Mouse (Mus musculus) heart, embryonic 16.5 days (tissue): Measurements from ENCODE around the gene 5730480H06Rik. TPM values are rescaled to one million over a fixed set of nuclear protein-coding genes. Genes with fewer than 3 reads are reported as not detected.

Source experiments
- ATAC-seq: fragments of 200-750 bp; cut with Nextera tagmentation; replicated peaks from 2 replicates; pipeline ENCODE4 v1.8.0; 2017; ENCODE audit warnings: moderate number of reproducible peaks; ENCODE audit not compliant: insufficient read depth, low FRiP score; ENCODE audit errors: extremely low read depth
- H3K27ac ChIP-seq: fragments of 300-500 bp; sonication (generic); 2 replicates; pipeline ENCODE4 v1.5.1; 2014; ENCODE audit warnings: mild to moderate bottlenecking, low read length, control low read depth, moderate library complexity
- H3K27me3 ChIP-seq: fragments of 300-500 bp; sonication (generic); 2 replicates; pipeline ENCODE4 v1.6.1; 2014; ENCODE audit warnings: low read length, mixed read lengths; ENCODE audit not compliant: control insufficient read depth, insufficient read depth
- H3K36me3 ChIP-seq: fragments of 300-500 bp; sonication (generic); 2 replicates; pipeline ENCODE4 v1.6.1; 2014; ENCODE audit not compliant: control insufficient read depth, insufficient read depth
- H3K4me1 ChIP-seq: fragments of 300-500 bp; sonication (generic); 2 replicates; pipeline ENCODE4 v1.6.1; 2014; ENCODE audit warnings: low read length, mixed read lengths; ENCODE audit not compliant: control insufficient read depth, insufficient read depth
- H3K4me2 ChIP-seq: fragments of 300-500 bp; sonication (generic); 2 replicates; pipeline ENCODE4 v1.6.1; 2014; ENCODE audit warnings: low read depth, mild to moderate bottlenecking, control low read depth, low read length
- H3K4me3 ChIP-seq: fragments of 300-500 bp; sonication (generic); 2 replicates; pipeline ENCODE4 v1.5.1; 2014; ENCODE audit warnings: mild to moderate bottlenecking, control low read depth, low read length
- H3K9ac ChIP-seq: fragments of 300-500 bp; sonication (generic); 2 replicates; pipeline ENCODE4 v1.6.1; 2014; ENCODE audit warnings: low read length, control low read depth
- H3K9me3 ChIP-seq: fragments of 300-500 bp; sonication (generic); replicated peaks from 2 replicates; pipeline ENCODE4 v1.6.1; 2016; ENCODE audit warnings: low read length; ENCODE audit not compliant: control insufficient read depth
- WGBS: fragments of 180-500 bp; shearing (Covaris S2); extraction: QIAGEN DNeasy Blood & Tissue Kit; methylation state at CpG from one replicate; pipeline ENCODE4 v1.1.7; 2014; 5-methylcytosine and 5-hydroxymethylcytosine counted together
- polyA plus RNA-seq: library from polyadenylated mRNA; unstranded; fragments of >200 nt; fragmentation: Nextera tagmentation; extraction: Ambion mirVana; gene quantifications from 2 replicates; pipeline ENCODE4 v1.2.1, GENCODE M21; 2015

The 5730480H06Rik gene
- polyA plus RNA-seq, 1 experiment from 2014 or later: 14.4 TPM

DNA sequence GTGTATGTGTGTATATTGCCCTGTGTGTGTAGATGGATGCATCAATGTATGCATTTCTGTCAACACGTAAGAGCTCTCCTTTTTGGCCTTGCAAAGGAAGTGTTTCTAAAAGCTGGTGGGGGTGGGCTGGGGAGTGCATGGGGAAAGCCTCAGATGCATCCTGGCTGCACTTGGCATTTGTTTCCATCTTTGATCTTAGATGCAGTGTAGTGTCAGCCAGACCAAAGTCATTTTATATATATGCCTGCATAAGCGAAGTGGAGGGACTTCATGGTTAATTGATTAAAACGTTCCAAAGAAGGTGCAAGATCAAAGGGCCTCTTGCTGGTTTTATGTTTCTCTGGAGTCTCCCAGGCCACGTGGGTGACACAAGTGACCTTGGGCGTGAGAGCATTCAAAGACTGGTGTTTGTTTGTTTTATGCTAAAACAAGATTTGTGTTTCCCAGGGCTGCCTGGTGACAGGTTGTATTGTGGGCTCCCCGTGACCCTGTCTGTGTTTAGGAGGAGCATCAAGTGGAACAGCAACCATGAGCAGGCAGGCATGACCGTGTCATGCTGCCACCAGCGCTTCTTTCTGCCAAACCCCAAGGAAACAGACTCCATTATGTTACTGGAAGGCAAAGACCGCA is 6.2 kb downstream of the 5730480H06Rik start:
- Histone ChIP-seq H3K4me2 (no peak overlapping the region), H3K9me3 (no peaks in the 10 kb centered on the region), H3K27me3 (no peaks in the 10 kb centered on the region), H3K27ac (no peak overlapping the region), H3K36me3 (no peaks in the 10 kb centered on the region), H3K4me1 (no peaks in the 10 kb centered on the region), H3K9ac (no peak overlapping the region), H3K4me3 (no peak overlapping the region)
- no peak for ATAC-seq
- WGBS: 57% methylated on average over 9 of the region's 9 CpGs

DNA sequence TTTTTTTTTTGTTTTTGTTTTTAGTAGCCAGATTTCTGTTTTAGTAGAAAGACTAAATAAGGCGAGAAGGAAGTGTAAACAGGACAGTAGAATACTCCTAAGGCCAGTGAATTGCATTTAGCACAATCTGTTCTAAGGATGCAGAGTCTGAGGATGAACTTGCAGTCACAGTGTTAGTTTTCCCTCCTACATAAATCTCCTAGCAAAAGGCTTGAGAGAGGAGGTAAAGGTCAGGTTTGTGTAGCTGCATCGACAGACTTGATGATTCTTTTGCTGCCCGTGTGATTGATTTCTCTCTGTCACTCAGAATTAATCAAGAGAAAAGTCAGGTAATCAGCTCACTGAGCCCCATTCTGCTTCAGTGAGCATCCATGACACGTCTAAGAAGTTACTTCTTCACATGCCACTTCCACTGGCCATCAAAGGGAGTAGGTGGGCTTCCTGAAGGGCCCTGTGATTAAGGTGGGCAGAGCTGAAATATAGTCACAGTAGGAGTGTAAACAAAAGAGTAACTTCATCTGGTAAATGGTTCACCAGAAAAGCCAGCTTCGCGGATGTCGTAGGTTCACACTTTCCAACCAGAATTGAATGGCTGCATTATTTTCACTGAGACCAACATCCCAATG is 13.2 kb downstream of the 5730480H06Rik start:
- no peak overlapping the region for H3K27ac ChIP-seq
- no peaks in the 10 kb centered on the region for H3K36me3 ChIP-seq
- no peak overlapping the region for H3K9ac ChIP-seq
- ATAC-seq: no peak
- H3K4me1 ChIP-seq: no peaks in the 10 kb centered on the region
- H3K27me3 ChIP-seq: no peaks in the 10 kb centered on the region
- no peak overlapping the region for H3K4me3 ChIP-seq
- H3K4me2 ChIP-seq: no peak overlapping the region
- 68% methylated on average over 7 of the region's 7 CpGs for WGBS
- H3K9me3 ChIP-seq: no peaks in the 10 kb centered on the region

DNA sequence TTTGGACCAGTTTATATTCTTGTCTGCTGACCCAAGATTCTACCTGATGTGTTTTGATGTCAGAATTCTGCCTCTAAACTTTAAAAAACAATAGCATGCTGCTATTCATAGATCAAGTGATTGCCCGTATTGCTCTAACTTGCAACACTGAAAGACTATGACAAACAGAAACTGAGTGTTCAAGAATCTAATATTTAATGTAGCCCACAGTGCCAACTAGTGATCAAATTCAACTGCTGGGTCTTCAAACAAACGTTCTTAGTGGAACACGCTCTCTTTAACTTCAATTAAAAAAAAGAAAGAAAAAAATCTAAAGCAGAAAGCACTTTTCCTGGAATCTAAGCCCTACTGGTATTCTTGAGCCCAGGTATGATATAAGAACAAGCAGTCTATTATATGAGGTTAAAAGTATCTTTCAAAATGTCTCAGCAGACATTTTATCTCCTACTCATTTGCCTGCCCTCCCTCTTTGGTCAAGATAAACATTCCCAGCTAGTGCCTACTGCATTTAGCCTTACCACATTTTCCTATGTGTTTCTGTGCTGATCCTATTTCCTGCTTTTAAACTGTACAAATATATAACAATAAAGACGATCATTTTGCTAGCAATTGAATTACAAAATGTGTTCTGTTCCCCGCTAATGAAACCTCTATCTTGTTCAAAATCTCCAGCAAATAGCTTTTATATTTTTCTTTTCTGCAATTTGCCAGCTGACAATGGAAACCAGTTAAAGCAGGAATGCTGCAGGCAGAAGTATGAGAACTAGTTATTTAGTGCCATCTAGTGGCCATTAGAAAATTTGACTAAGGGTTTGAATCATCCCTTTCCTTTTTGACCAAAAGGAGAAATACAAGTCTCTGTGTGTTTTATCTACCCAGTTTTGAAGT is 17.6 kb downstream of the 5730480H06Rik start:
- no peak for ATAC-seq
- Histone ChIP-seq H3K27ac (no peak overlapping the region), H3K4me3 (no peak overlapping the region), H3K27me3 (no peaks in the 10 kb centered on the region), H3K9ac (no peak overlapping the region), H3K4me1 (no peaks in the 10 kb centered on the region), H3K9me3 (no peaks in the 10 kb centered on the region), H3K4me2 (no peak overlapping the region), H3K36me3 (no peaks in the 10 kb centered on the region)
- WGBS: 37% methylated on average over 5 of the region's 5 CpGs

DNA sequence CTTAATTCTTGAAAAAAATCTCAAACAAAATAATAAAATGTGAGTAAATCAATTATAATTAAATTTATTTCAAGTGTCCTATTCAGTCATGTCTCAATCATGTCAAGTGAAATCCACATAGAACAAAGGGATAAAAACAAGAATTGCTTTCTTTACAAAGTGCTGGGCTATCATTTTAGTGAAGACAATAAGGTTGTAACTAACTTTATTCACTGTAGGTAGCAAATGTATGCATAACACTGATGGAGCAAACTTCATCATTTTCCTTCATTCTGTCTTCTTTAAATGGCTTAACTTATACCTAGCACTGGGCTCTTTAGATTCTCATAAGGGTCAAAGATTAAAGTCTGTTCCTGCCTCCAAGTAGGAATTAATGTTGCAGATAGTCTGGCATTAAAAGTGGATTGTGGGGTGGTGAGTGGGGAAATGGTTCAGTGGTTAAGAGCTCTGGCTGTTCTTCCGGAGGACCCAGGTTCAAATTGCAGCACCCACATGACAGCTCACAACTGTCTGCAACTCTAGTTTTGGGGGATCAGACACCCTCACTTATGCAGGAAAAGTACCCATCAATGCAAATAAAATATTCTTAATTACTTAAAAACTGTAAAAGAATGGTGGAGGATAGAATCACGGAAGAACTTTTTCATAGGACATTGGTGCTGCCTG is 18.4 kb downstream of the 5730480H06Rik start:
- WGBS: 90% methylated on average over 2 of the region's 2 CpGs
- Histone ChIP-seq H3K27me3 (no peaks in the 10 kb centered on the region), H3K4me1 (no peaks in the 10 kb centered on the region), H3K27ac (no peak overlapping the region), H3K4me3 (no peak overlapping the region), H3K4me2 (no peak overlapping the region), H3K9ac (no peak overlapping the region), H3K9me3 (no peaks in the 10 kb centered on the region), H3K36me3 (no peaks in the 10 kb centered on the region)
- ATAC-seq: no peak

DNA sequence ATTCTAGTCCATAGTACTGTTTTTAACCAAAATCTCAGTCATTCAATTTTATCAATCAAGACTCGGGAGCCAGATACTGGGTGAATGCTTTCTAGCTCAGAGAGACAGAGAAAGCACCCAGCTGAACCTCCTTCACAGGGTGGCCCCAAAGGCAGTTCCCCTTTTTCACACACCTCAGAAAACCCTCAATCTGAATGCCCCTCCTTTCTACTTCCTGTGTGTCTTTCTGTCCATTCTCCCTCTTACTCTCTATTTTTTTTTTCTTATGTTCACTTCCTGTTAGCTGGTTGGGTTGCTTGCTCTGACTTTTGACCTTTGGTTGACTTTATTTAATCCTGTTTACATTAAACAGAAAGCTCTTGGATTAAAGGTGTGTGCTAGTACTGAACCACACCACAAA is 21.6 kb downstream of the 5730480H06Rik start:
- WGBS: 58% methylated on average over 1 of the region's 1 CpGs
- Histone ChIP-seq H3K9ac (no peak overlapping the region), H3K4me1 (no peaks in the 10 kb centered on the region), H3K36me3 (no peaks in the 10 kb centered on the region), H3K27me3 (no peaks in the 10 kb centered on the region), H3K9me3 (no peaks in the 10 kb centered on the region), H3K4me3 (no peak overlapping the region), H3K27ac (no peak overlapping the region), H3K4me2 (no peak overlapping the region)
- ATAC-seq: no peak

DNA sequence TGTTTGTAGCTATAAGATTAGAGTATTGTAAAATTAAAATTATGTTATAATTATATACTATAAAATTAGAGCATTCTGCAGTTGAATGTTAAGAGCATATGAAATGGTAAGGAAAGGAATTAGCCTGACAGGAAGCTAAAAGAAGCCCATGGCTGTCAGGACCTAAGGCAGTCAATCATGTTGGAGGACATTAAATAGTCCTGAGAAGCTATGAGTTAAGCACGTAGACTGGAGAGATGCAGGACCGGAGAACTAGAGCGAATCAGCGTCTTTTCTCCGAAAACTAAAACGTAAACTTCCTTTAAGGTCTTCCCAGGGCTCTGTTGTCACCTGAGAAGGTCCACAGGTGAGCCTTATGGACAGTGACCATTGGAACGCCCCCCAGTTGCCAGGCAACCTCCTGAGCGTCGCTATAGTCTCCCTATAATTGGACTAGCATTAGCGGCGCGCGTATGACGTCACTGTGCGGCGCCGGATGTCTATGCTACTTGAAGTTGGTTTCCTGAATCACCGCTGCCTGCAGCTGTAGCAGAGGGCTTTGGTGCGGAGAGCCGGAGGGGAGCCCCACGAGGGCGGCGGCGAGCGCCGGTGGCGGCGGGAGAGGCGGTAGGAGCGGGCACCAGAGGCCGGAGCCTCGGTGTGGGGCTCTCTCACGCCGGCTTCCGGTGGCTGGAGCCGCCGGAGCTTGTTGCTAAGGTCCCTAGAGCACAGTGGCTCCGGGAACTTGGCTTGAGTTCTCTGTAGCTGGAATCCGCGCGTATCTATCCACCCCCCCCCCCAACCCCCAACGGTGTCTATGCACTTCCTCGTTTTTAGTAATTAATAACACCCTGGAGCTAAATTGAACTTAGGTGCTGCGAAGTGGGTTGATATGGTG is 44.4 kb downstream of the 5730480H06Rik start:
- Histone ChIP-seq H3K9ac (peak overlapping the region; percentile 89), H3K36me3 (peaks cover 6% of the 10 kb centered on the region), H3K4me1 (peaks cover 5% of the 10 kb centered on the region), H3K27ac (peak overlapping the region; percentile 73), H3K4me2 (peak overlapping the region; percentile 88), H3K4me3 (peak overlapping the region; percentile 100), H3K9me3 (no peaks in the 10 kb centered on the region), H3K27me3 (no peaks in the 10 kb centered on the region)
- under 1% methylated on average over 44 of the region's 44 CpGs for WGBS
- peak; percentile 100 for ATAC-seq

DNA sequence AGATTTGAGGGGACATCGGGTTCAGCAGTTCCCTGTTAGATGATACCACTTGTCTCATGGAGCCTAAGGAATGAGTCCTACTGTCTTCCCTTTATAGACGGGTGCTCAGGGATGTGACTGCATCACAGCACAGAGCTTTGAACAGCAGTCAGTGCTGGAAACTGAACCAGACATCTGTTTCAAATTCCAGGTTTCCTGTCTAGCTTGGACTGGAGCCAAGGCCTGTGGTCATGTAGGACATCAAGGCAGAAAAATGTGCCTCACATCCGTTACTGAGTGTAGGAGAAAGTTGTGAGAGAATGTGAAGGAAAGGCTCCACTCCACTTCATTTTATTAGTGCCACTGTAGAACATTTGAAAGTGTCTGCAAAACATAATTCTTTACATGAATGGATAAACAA is 74.7 kb downstream of the 5730480H06Rik start:
- 0 out of 2 replicates have a peak, but pooled peaks have one; percentile 28 for ATAC-seq
- 55% methylated on average over 3 of the region's 3 CpGs for WGBS
- Histone ChIP-seq H3K9me3 (no peaks in the 10 kb centered on the region), H3K4me3 (no peak overlapping the region), H3K4me2 (no peak overlapping the region), H3K4me1 (no peaks in the 10 kb centered on the region), H3K27me3 (no peaks in the 10 kb centered on the region), H3K9ac (no peak overlapping the region), H3K36me3 (peaks cover 4% of the 10 kb centered on the region), H3K27ac (no peak overlapping the region)

DNA sequence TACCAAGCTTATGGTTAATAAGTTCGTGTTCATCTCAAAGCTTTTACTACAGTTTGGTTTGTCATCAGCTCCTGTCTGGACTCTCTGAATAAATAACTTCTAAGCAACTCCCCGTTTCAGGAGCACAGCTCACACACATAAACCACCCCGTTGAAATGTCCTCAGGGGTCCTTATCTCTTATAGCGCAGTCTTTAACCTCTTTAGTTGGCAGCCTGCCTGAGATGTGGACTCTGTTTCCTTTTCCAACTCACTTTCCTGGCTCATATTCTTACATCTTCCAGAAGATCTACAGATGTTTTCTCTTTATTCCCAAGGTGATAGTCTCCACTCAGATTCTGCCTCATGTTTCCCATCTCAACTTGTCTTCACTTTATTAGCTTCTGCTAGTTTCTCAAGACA is 80.5 kb downstream of the 5730480H06Rik start:
- Histone ChIP-seq H3K36me3 (peaks cover 2% of the 10 kb centered on the region; the same call in 1 of the 2 replicates), H3K4me3 (no peak overlapping the region), H3K27ac (no peak overlapping the region), H3K9ac (no peak overlapping the region), H3K9me3 (no peaks in the 10 kb centered on the region), H3K4me1 (no peaks in the 10 kb centered on the region), H3K4me2 (no peak overlapping the region), H3K27me3 (no peaks in the 10 kb centered on the region)
- ATAC-seq: 0 out of 2 replicates have a peak, but pooled peaks have one; percentile 45
- 27% methylated on average over 4 of the region's 4 CpGs for WGBS
